Mouse (Mus musculus) neural tube, embryonic 11.5 days (tissue): ENCODE measurements around the gene Rmnd1. TPM values are rescaled to one million over a fixed set of nuclear protein-coding genes. Genes with fewer than 3 reads are reported as not detected.

Experiments used
- ATAC-seq: fragments of 200-750 bp; cut with Nextera tagmentation; 2 replicates; pipeline ENCODE4 v1.8.0; 2017; ENCODE audit warnings: moderate number of reproducible peaks, mild to moderate bottlenecking, moderate TSS enrichment, moderate library complexity; ENCODE audit not compliant: insufficient read depth, low FRiP score, low TSS enrichment
- DNase-seq: peaks from one replicate; pipeline ENCODE4 v3.0.0-alpha.2; 2015; ENCODE audit warnings: low spot score
- H3K27ac ChIP-seq: fragments of 300-500 bp; sonication (generic); 2 replicates; pipeline ENCODE4 v1.5.1; 2014; ENCODE audit warnings: low read depth, mild to moderate bottlenecking, low read length
- H3K27me3 ChIP-seq: fragments of 300-500 bp; sonication (generic); 2 replicates; pipeline ENCODE4 v1.6.1; 2014; ENCODE audit warnings: mild to moderate bottlenecking, low read length, mixed read lengths; ENCODE audit not compliant: control insufficient read depth, insufficient read depth
- H3K36me3 ChIP-seq: fragments of 300-500 bp; sonication (generic); 2 replicates; pipeline ENCODE4 v1.6.1; 2014; ENCODE audit warnings: mild to moderate bottlenecking, low read length, moderate library complexity, mixed read lengths; ENCODE audit not compliant: control insufficient read depth, insufficient read depth
- H3K4me1 ChIP-seq: fragments of 300-500 bp; sonication (generic); 2 replicates; pipeline ENCODE4 v1.6.1; 2014; ENCODE audit warnings: low read length, mixed read lengths; ENCODE audit not compliant: control insufficient read depth, insufficient read depth
- H3K4me2 ChIP-seq: fragments of 300-500 bp; sonication (generic); 2 replicates; pipeline ENCODE4 v1.6.1; 2014; ENCODE audit warnings: low read depth, mild to moderate bottlenecking, moderate library complexity
- H3K4me3 ChIP-seq: fragments of 300-500 bp; sonication (generic); 2 replicates; pipeline ENCODE4 v1.5.1; 2014; ENCODE audit warnings: low read depth, low read length
- H3K9ac ChIP-seq: fragments of 300-500 bp; sonication (generic); 2 replicates; pipeline ENCODE4 v1.6.1; 2014; ENCODE audit warnings: mild to moderate bottlenecking, low read length
- H3K9me3 ChIP-seq: fragments of 300-500 bp; sonication (generic); 2 replicates; pipeline ENCODE4 v1.6.1; 2016; ENCODE audit warnings: low read length; ENCODE audit not compliant: control insufficient read depth
- WGBS: fragments of 180-500 bp; shearing (Covaris S2); extraction: QIAGEN DNeasy Blood & Tissue Kit; methylation state at CpG from one replicate; pipeline ENCODE4 v1.1.7; 2014; 5-methylcytosine and 5-hydroxymethylcytosine counted together
- polyA plus RNA-seq: library from polyadenylated mRNA; unstranded; fragments of >200 nt; fragmentation: Nextera tagmentation; extraction: Ambion mirVana; gene quantifications from 2 replicates; pipeline ENCODE4 v1.2.1, GENCODE M21; 2014

Gene Rmnd1
- polyA plus RNA-seq, 1 experiment from 2014 or later: 47.6 TPM

DNA sequence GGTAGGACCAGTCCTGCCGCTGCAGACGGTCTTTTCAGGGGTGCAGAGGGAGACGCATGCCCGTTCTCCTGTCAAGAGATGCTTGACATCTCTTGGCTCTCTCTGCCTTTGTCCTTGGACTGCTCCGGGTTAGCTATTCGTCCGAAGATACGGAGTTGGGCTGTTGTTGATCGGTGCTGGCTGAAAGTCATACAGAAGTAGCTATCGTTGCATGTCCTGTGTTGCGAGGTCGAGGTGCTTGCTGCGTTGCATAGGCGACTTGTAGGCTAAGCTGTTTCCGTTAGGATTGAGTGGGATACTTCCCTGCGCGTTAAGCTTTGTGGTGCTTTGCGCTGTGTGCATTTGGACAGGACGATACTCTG is 43.8 kb downstream of the Rmnd1 start:
- H3K27ac ChIP-seq: peak overlapping the region; percentile 99
- 0 out of 2 replicates have a peak, but pooled peaks cover 3% of the 10 kb centered on the region for H3K36me3 ChIP-seq
- WGBS: 1% methylated on average over 19 of the region's 19 CpGs
- peak overlapping the region; percentile 91 for H3K4me2 ChIP-seq
- peak overlapping the region; percentile 98 for H3K9ac ChIP-seq
- no peak for ATAC-seq
- no peaks in the 10 kb centered on the region for H3K9me3 ChIP-seq
- H3K4me1 ChIP-seq: peaks cover 17% of the 10 kb centered on the region
- peak overlapping the region; percentile 100 for H3K4me3 ChIP-seq
- DNase-seq: peak; percentile 34
- no peaks in the 10 kb centered on the region for H3K27me3 ChIP-seq

DNA sequence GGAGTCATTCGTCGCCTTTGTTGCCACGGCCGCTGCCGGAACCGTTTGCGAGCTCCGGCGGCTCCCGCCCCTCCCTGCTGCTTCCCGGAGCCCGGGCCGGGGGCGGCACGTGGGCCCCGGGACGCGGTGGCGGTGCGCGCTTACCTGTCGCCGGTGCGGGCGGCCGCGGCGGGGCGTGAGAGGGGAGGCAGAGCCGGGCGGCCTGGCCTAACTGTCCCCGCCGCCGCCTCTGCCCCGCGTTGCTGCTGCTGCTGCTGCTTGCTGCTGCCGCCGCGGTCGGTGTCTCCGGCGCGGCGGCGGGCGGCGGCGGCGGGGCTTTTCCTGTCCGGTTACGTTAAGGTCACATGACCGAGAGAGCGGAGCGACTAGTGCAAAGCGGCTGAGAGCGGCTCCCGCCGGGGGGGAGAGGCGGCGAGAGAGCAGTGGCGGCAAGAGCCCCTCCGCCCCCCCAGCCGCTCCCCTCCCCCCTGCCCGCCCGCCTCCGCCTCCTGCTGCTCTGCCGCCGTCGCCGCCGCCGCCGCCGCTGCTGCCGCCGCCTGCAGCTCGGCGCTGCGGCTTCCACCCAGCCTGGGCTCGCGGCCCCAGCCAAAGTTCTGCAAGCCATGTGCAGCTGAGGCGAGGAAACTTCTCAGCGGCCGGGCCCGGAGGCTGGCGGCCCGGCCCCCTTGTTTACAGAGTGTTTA is 44.3 kb downstream of the Rmnd1 start, which contains the start of gene Zbtb2:
Zbtb2 (minus strand) TSS at position 408 of the 683 bp plus-strand sequence.
- peaks cover 17% of the 10 kb centered on the region for H3K4me1 ChIP-seq
- ATAC-seq: peak; percentile 5; the same call in 1 of the 2 replicates
- 0 out of 2 replicates have a peak, but pooled peaks cover under 1% of the 10 kb centered on the region for H3K36me3 ChIP-seq
- H3K4me2 ChIP-seq: peak within 1 kb of the TSS; percentile 91
- no peaks in the 10 kb centered on the region for H3K27me3 ChIP-seq
- peak within 1 kb of the TSS; percentile 98 for H3K9ac ChIP-seq
- H3K4me3 ChIP-seq: peak within 1 kb of the TSS; percentile 100
- WGBS: 0% methylated on average over 30 of the region's 87 CpGs
- peak within 1 kb of the TSS; percentile 99 for H3K27ac ChIP-seq
- no peaks in the 10 kb centered on the region for H3K9me3 ChIP-seq
- peak; percentile 81 for DNase-seq

DNA sequence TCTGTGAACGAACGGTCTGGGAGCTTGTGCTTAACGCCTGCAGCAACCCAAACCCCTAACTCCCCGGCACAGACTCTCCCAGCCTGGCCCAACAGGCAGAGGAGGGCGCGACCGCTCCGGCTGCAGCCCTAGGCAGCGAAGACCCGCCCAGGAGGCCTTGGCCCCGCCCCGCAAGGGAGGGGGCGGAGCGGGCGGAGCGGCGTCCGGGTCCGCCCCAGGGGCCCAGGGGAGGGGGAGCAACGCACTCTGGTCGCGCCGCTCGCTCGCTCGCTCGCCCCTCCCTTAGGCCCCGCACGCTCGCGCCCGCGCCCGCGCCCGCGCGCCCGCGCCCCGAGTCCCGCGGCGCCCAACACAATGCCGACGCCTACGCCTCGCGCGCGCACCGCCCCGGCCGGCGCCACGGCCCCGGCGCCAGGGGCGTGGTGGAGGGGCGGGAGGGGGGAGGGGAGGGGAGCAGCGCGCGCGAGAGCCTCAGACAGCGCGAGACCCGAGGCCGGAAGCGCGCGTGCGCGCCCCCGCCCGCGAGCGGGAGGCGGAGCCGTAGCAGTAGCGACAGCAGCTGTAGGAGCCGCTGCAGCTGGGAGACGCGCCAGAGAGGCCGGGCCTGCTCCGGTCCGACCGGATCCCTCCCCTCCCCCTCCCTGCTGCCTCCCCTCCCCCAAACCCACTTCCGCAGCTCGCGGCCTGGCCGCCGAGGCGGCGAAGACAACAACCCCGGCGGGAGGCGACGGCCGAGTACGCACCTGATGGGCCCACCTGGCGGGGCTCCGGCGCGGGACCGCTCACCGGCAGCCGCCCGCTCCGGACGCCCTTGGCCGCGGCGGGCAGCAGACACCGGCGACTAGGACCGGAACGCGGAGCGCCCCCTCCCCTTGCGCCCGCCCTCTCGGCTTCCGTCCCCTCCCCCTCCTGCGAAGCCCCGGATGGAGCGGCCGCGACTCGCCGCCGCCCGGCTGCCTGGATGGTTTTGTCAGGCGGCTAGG is 45.3 kb downstream of the Rmnd1 start:
- H3K4me3 ChIP-seq: peak overlapping the region; percentile 100
- 0% methylated on average over 29 of the region's 133 CpGs for WGBS
- ATAC-seq: peak; percentile 90

GRCm38 (mm10) chr10:4384244-4384643 is 47.9 kb downstream of the Rmnd1 start:
- WGBS: 91% methylated on average over 7 of the region's 7 CpGs
- Histone ChIP-seq H3K27ac (no peak overlapping the region), H3K9me3 (no peaks in the 10 kb centered on the region), H3K4me1 (peaks cover 7% of the 10 kb centered on the region), H3K9ac (no peak overlapping the region), H3K4me2 (no peak overlapping the region), H3K36me3 (no peaks in the 10 kb centered on the region), H3K4me3 (no peak overlapping the region), H3K27me3 (no peaks in the 10 kb centered on the region)
- DNase-seq (no peak), ATAC-seq (no peak)

More for the DNA sequence above, 45.3 kb downstream of the Rmnd1 start:
- DNase-seq: peak; percentile 99
- H3K27me3 ChIP-seq: no peaks in the 10 kb centered on the region
- H3K27ac ChIP-seq: peak overlapping the region; percentile 99
- peak overlapping the region; percentile 98 for H3K9ac ChIP-seq
- peaks cover 17% of the 10 kb centered on the region for H3K4me1 ChIP-seq
- H3K4me2 ChIP-seq: peak overlapping the region; percentile 91
- no peaks in the 10 kb centered on the region for H3K36me3 ChIP-seq
- no peaks in the 10 kb centered on the region for H3K9me3 ChIP-seq

GRCm38 (mm10) chr10:4380748-4381147 is 51.4 kb downstream of the Rmnd1 start:
- DNase-seq (no peak), ATAC-seq (no peak)
- no peaks in the 10 kb centered on the region for H3K27me3 ChIP-seq

DNA sequence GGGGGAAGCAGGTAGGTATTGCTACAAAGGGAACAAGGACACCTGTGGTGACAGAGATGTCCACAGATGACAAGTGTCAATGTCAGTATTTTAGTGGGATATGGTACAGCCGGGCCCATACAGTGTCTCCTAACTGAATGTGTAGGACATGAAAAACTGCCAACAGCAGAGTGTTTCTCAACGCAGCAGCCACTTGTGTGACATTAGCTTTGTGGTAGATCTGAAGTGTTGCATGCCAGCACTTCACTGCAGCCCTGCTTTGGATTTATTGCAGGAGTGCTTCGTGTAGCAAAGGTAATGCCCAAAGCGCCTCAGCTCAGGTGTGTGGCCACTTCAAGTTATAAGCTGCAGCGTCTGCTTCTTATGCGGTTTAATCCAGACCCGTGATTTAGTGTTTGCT is 55.3 kb downstream of the Rmnd1 start:
- no peak overlapping the region for H3K27ac ChIP-seq
- ATAC-seq (no peak), DNase-seq (no peak)
- no peaks in the 10 kb centered on the region for H3K27me3 ChIP-seq
- no peak overlapping the region for H3K4me3 ChIP-seq
- H3K9ac ChIP-seq: no peak overlapping the region
- H3K36me3 ChIP-seq: peaks cover 3% of the 10 kb centered on the region; the same call in 1 of the 2 replicates
- no peaks in the 10 kb centered on the region for H3K9me3 ChIP-seq
- no peak overlapping the region for H3K4me2 ChIP-seq
- H3K4me1 ChIP-seq: no peaks in the 10 kb centered on the region
- WGBS: 87% methylated on average over 7 of the region's 7 CpGs

More at GRCm38 (mm10) chr10:4380748-4381147, 51.4 kb downstream of the Rmnd1 start:
- Histone ChIP-seq H3K9me3 (no peaks in the 10 kb centered on the region), H3K4me3 (no peak overlapping the region), H3K27ac (no peak overlapping the region), H3K4me1 (no peaks in the 10 kb centered on the region), H3K36me3 (no peaks in the 10 kb centered on the region), H3K9ac (no peak overlapping the region), H3K4me2 (no peak overlapping the region)
- WGBS: 88% methylated on average over 5 of the region's 5 CpGs

GRCm38 (mm10) chr10:4376461-4376860 is 55.7 kb downstream of the Rmnd1 start:
- H3K9ac ChIP-seq: no peak overlapping the region
- no peaks in the 10 kb centered on the region for H3K9me3 ChIP-seq
- no peak for ATAC-seq
- no peaks in the 10 kb centered on the region for H3K27me3 ChIP-seq
- H3K4me1 ChIP-seq: no peaks in the 10 kb centered on the region
- peaks cover 4% of the 10 kb centered on the region for H3K36me3 ChIP-seq
- H3K4me2 ChIP-seq: no peak overlapping the region
- WGBS: 71% methylated on average over 7 of the region's 7 CpGs
- H3K27ac ChIP-seq: no peak overlapping the region
- no peak for DNase-seq
- no peak overlapping the region for H3K4me3 ChIP-seq

DNA sequence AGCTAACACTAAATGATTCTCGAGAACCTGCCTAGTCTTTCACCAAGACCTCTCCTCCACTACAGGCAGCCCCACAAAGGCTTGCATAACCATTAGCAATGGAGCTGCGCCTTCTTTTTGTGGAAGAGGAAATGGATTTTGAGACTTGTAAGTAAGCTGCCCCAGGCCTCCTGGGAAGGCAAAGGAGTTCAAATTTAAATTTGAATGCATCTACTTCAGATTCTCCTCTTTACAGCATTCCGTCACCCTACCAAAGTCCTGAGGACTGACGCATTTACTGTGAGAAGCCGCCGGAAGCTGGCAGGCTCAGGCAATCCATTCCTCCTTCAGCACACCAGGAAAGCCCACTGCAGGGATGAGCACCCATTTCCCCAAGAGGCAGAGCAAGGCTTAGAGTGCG is 56.9 kb downstream of the Rmnd1 start:
- 38% methylated on average over 7 of the region's 7 CpGs for WGBS
- no peak overlapping the region for H3K4me3 ChIP-seq
- no peak for ATAC-seq
- H3K4me1 ChIP-seq: no peaks in the 10 kb centered on the region
- H3K9ac ChIP-seq: no peak overlapping the region
- no peaks in the 10 kb centered on the region for H3K27me3 ChIP-seq
- peaks cover 9% of the 10 kb centered on the region for H3K36me3 ChIP-seq
- no peak overlapping the region for H3K27ac ChIP-seq
- no peak overlapping the region for H3K4me2 ChIP-seq
- no peaks in the 10 kb centered on the region for H3K9me3 ChIP-seq
- no peak for DNase-seq
